ENCODE assay signal across 20 mouse cellular contexts in genomic region chr19:36181535-36181934, GRCm38 (mm10).
DNase-seq lines count a peak whose midpoint lies in the region; ATAC-seq and TF ChIP-seq lines count a peak whose summit lies in the region.
"Had no signal": no experiment of that assay in that cellular context is flagged by ENCODE, and none has a peak within 500 bp of the region (broad histone marks: within the 10 kb centered on the region; RNA-seq: fewer than 3 reads in every experiment).

No protein-coding gene starts in this region.

- no peak overlapping the region for H3K27ac ChIP-seq in liver, adult 2 months (replicated peaks; ENCODE audit: insufficient read depth, low read depth, low read length)
- H3K27ac ChIP-seq in liver, postnatal 0 days (ENCODE audit: low read depth): no peak overlapping the region
- no peak overlapping the region for H3K27ac ChIP-seq in stomach, embryonic 16.5 days (ENCODE audit: low read length)
- no peak overlapping the region for H3K27ac ChIP-seq in stomach, postnatal 0 days (replicated peaks)
- H3K27ac ChIP-seq: embryonic facial prominence, embryonic 10.5 days; forebrain, embryonic 13.5 days; heart, embryonic 13.5 days had no signal

- no peak for TF ChIP-seq POLR2A in liver, adult 2 months (IDR thresholded peaks at IDR 0.05; ENCODE audit: extremely low read depth, insufficient read depth, low read length)

- H3K9ac ChIP-seq in liver, adult 2 months (ENCODE audit: low read depth, low read length): no peak overlapping the region
- no peak overlapping the region for H3K9ac ChIP-seq in liver, postnatal 0 days (replicated peaks)
- no peak overlapping the region for H3K9ac ChIP-seq in stomach, embryonic 16.5 days (ENCODE audit: low read length)
- H3K9ac ChIP-seq in stomach, postnatal 0 days (ENCODE audit: low read length): no peak overlapping the region
- H3K9ac ChIP-seq: forebrain, embryonic 13.5 days; heart, embryonic 13.5 days had no signal

- H3K79me2 ChIP-seq in liver, adult 2 months (ENCODE audit: control insufficient read depth, insufficient read depth, low read length): no peaks in the 10 kb centered on the region

- no peaks in the 10 kb centered on the region for H3K4me1 ChIP-seq in liver, adult 2 months (ENCODE audit: control insufficient read depth, insufficient read depth, low read length)
- no peaks in the 10 kb centered on the region for H3K4me1 ChIP-seq in liver, postnatal 0 days (ENCODE audit: insufficient read depth)
- 0 out of 2 replicates have a peak, but pooled peaks cover 5% of the 10 kb centered on the region for H3K4me1 ChIP-seq in stomach, embryonic 16.5 days (ENCODE audit: control insufficient read depth, insufficient read depth, low read length)
- H3K4me1 ChIP-seq in stomach, postnatal 0 days (replicated peaks; ENCODE audit: control insufficient read depth, insufficient read depth): no peaks in the 10 kb centered on the region
- H3K4me1 ChIP-seq: embryonic facial prominence, embryonic 10.5 days; forebrain, embryonic 13.5 days had no signal

- H3K4me2 ChIP-seq in liver, postnatal 0 days (ENCODE audit: low read depth, low read length): no peak overlapping the region
- no peak overlapping the region for H3K4me2 ChIP-seq in stomach, embryonic 16.5 days (ENCODE audit: low read depth, low read length)
- H3K4me2 ChIP-seq in stomach, postnatal 0 days (replicated peaks; ENCODE audit: low read depth): no peak overlapping the region
- H3K4me2 ChIP-seq: forebrain, embryonic 13.5 days; heart, embryonic 13.5 days had no signal

- TF ChIP-seq CTCF in liver, adult 2 months (IDR thresholded peaks at IDR 0.05; ENCODE audit: low read depth, low read length): no peak
- TF ChIP-seq CTCF in liver, postnatal 0 days (IDR thresholded peaks at IDR 0.05; ENCODE audit: low read depth): no peak
- no peak for TF ChIP-seq CTCF in stomach, postnatal 0 days (IDR thresholded peaks at IDR 0.05; ENCODE audit: low read depth)

- no peak overlapping the region for H3K4me3 ChIP-seq in liver, adult 2 months (ENCODE audit: insufficient read depth, low read depth, low read length)
- H3K4me3 ChIP-seq in liver, postnatal 0 days (ENCODE audit: low read depth, low read length): no peak overlapping the region
- H3K4me3 ChIP-seq in stomach, embryonic 16.5 days (replicated peaks; ENCODE audit: low read length): no peak overlapping the region
- H3K4me3 ChIP-seq in stomach, postnatal 0 days (ENCODE audit: low read depth, low read length): no peak overlapping the region
- H3K4me3 ChIP-seq: embryonic facial prominence, embryonic 10.5 days; forebrain, embryonic 13.5 days; gastrocnemius, adult 2 months; heart, embryonic 13.5 days had no signal

- no peaks in the 10 kb centered on the region for H3K9me3 ChIP-seq in liver, postnatal 0 days (ENCODE audit: low read length)
- H3K9me3 ChIP-seq in stomach, embryonic 16.5 days (replicated peaks; ENCODE audit: control insufficient read depth, low read length): no peaks in the 10 kb centered on the region
- no peaks in the 10 kb centered on the region for H3K9me3 ChIP-seq in stomach, postnatal 0 days (ENCODE audit: control insufficient read depth, low read length)
- H3K9me3 ChIP-seq: embryonic facial prominence, embryonic 10.5 days; forebrain, embryonic 13.5 days; G1E; heart, embryonic 13.5 days had no signal

- no peak for TF ChIP-seq EP300 in liver, postnatal 0 days (IDR thresholded peaks at IDR 0.05; ENCODE audit: low read depth)
- TF ChIP-seq EP300 in stomach, postnatal 0 days (optimal IDR thresholded peaks at IDR 0.05): no peak

- peak; percentile 9 for DNase-seq in kidney, adult 11 months
- no peak for DNase-seq in kidney, postnatal 14 days
- peak; percentile 37 for DNase-seq in liver, adult 2 months (ENCODE audit: extremely low read depth, low read depth, low spot score)
- DNase-seq in liver, postnatal 0 days: no peak
- no peak for DNase-seq in stomach, postnatal 0 days (ENCODE audit: low spot score)
- DNase-seq in layer of hippocampus, postnatal 10 days (ENCODE audit: low spot score in 2 of 2): no peak
- DNase-seq: adrenal gland, adult 8-10 months; adrenal gland, postnatal 36 days; B cell, adult 2 months; cerebellum, adult 2 months; cerebellum, postnatal 10 days; gastrocnemius, adult 2 months; gastrocnemius, postnatal 25 days; heart, postnatal 36 days had no signal

- no peaks in the 10 kb centered on the region for H3K36me3 ChIP-seq in liver, adult 2 months (ENCODE audit: control insufficient read depth, insufficient read depth, low read length)
- no peaks in the 10 kb centered on the region for H3K36me3 ChIP-seq in liver, postnatal 0 days (replicated peaks; ENCODE audit: insufficient read depth, low read length)
- H3K36me3 ChIP-seq in stomach, embryonic 16.5 days (ENCODE audit: control insufficient read depth, insufficient read depth, low read length): no peaks in the 10 kb centered on the region
- H3K36me3 ChIP-seq in stomach, postnatal 0 days (ENCODE audit: control insufficient read depth, insufficient read depth, low read length): no peaks in the 10 kb centered on the region
- H3K36me3 ChIP-seq: embryonic facial prominence, embryonic 10.5 days; G1E; heart, embryonic 13.5 days had no signal

- no peaks in the 10 kb centered on the region for H3K27me3 ChIP-seq in liver, adult 2 months (ENCODE audit: control insufficient read depth, insufficient read depth, low read length)
- H3K27me3 ChIP-seq in liver, postnatal 0 days (ENCODE audit: insufficient read depth, low read length): no peaks in the 10 kb centered on the region
- H3K27me3 ChIP-seq in stomach, embryonic 16.5 days (ENCODE audit: control insufficient read depth, insufficient read depth, low read length): no peaks in the 10 kb centered on the region
- H3K27me3 ChIP-seq in stomach, postnatal 0 days (ENCODE audit: control insufficient read depth, insufficient read depth, low read length): no peaks in the 10 kb centered on the region
- H3K27me3 ChIP-seq: forebrain, embryonic 13.5 days; heart, embryonic 13.5 days had no signal

- ATAC-seq in liver, postnatal 0 days: no peak
- peak; percentile 32; the same call in 1 of the 2 replicates for ATAC-seq in stomach, embryonic 16.5 days (ENCODE audit: insufficient read depth, low FRiP score)
- ATAC-seq in stomach, postnatal 0 days (ENCODE audit: low FRiP score, low TSS enrichment): no peak
- ATAC-seq: CD4-positive, CD25-positive, alpha-beta regulatory T cell, adult 4 months; forebrain, embryonic 13.5 days had no signal

- 39% methylated on average over 2 of the region's 2 CpGs for WGBS in liver, adult 2 months
- 74% methylated on average over 2 of the region's 2 CpGs for WGBS in liver, postnatal 0 days (ENCODE audit: insufficient replicate concordance)
- WGBS in stomach, embryonic 16.5 days: 35% methylated on average over 2 of the region's 2 CpGs
- WGBS in stomach, postnatal 0 days: 29% methylated on average over 2 of the region's 2 CpGs

Comparison
In these comparisons a context has a peak if more than half of its experiments do, and no peak if none do; other contexts are left out.
1. DNase-seq: peak in kidney, adult 11 months (single experiment) and liver, adult 2 months (single experiment); none in kidney, postnatal 14 days (single experiment), liver, postnatal 0 days (single experiment), stomach, postnatal 0 days (single experiment) and layer of hippocampus, postnatal 10 days (0 of 2).